Mouse (Mus musculus) stomach, postnatal 0 days (tissue): ENCODE data around the gene Cilp2. TPM values are rescaled to one million over a fixed set of nuclear protein-coding genes. Genes with fewer than 3 reads are reported as not detected.

ENCODE experiments used
- ATAC-seq: fragments of 200-750 bp; cut with Nextera tagmentation; 2 replicates; pipeline ENCODE4 v1.8.0; 2017; ENCODE audit not compliant: low FRiP score, low TSS enrichment
- DNase-seq: peaks from one replicate; pipeline ENCODE4 v3.0.0-alpha.2; 2016; ENCODE audit warnings: low spot score
- H3K27ac ChIP-seq: fragments of 300-500 bp; sonication (generic); replicated peaks from 2 replicates; pipeline ENCODE4 v1.5.1; 2014; ENCODE audit warnings: mild to moderate bottlenecking, control low read depth
- H3K27me3 ChIP-seq: fragments of 300-500 bp; sonication (generic); 2 replicates; pipeline ENCODE4 v1.6.1; 2014; ENCODE audit warnings: low read length; ENCODE audit not compliant: control insufficient read depth, insufficient read depth
- H3K36me3 ChIP-seq: fragments of 300-500 bp; sonication (generic); 2 replicates; pipeline ENCODE4 v1.6.1; 2014; ENCODE audit warnings: low read length, mixed read lengths; ENCODE audit not compliant: control insufficient read depth, insufficient read depth
- H3K4me1 ChIP-seq: fragments of 300-500 bp; sonication (generic); replicated peaks from 2 replicates; pipeline ENCODE4 v1.6.1; 2014; ENCODE audit warnings: antibody characterized with exemption; ENCODE audit not compliant: control insufficient read depth, insufficient read depth
- H3K4me2 ChIP-seq: fragments of 300-500 bp; sonication (generic); replicated peaks from 2 replicates; pipeline ENCODE4 v1.6.1; 2014; ENCODE audit warnings: low read depth, mild to moderate bottlenecking, control low read depth, moderate library complexity
- H3K4me3 ChIP-seq: fragments of 300-500 bp; sonication (generic); 2 replicates; pipeline ENCODE4 v1.5.1; 2014; ENCODE audit warnings: low read depth, low read length, control low read depth
- H3K9ac ChIP-seq: fragments of 300-500 bp; sonication (generic); 2 replicates; pipeline ENCODE4 v1.6.1; 2014; ENCODE audit warnings: mild to moderate bottlenecking, low read length, control low read depth, mixed read lengths
- H3K9me3 ChIP-seq: fragments of 300-500 bp; sonication (generic); 2 replicates; pipeline ENCODE4 v1.6.1; 2016; ENCODE audit warnings: low read length; ENCODE audit not compliant: control insufficient read depth
- CTCF ChIP-seq: IDR thresholded peaks from 2 replicates; pipeline ENCODE4 v1.5.1; 2016; ENCODE audit warnings: antibody characterized with exemption, low read depth, mild to moderate bottlenecking, moderate library complexity
- EP300 ChIP-seq: optimal IDR thresholded peaks from 2 replicates; pipeline ENCODE3; 2016; ENCODE audit warnings: antibody characterized with exemption
- WGBS: fragments of 180-500 bp; shearing (Covaris S2); extraction: QIAGEN DNeasy Blood & Tissue Kit; methylation state at CpG from one replicate; pipeline ENCODE4 v1.1.7; 2014; 5-methylcytosine and 5-hydroxymethylcytosine counted together
- polyA plus RNA-seq: library from polyadenylated mRNA; unstranded; fragments of >200 nt; fragmentation: Nextera tagmentation; extraction: Ambion mirVana; gene quantifications from 2 replicates; pipeline ENCODE4 v1.2.1, GENCODE M21; 2015

The Cilp2 gene
- polyA plus RNA-seq, 1 experiment from 2014 or later = 0.36 TPM

DNA sequence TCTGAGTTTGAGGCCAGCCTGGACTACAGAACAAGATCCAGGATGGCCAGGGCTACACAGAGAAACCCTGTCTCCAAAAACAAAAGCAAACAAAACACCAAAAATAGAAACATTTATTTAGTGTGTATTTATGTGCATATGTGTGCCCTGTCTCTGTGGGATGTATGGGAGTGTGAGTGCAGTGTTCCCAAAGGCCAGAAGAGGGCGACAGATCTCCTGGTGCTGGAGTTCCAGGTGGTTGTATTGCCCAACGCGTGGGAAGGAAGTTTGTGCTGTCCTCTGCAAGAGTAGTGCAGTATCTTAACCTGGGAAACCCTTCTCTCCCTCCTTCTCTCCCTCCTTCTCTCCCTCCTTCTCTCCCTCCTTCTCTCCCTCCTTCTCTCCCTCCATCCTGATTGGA, 37.6 kb downstream of the Cilp2 start:
- Histone ChIP-seq H3K4me3 (no peak overlapping the region), H3K27me3 (no peaks in the 10 kb centered on the region), H3K27ac (no peak overlapping the region), H3K4me1 (no peaks in the 10 kb centered on the region), H3K9ac (no peak overlapping the region), H3K36me3 (no peaks in the 10 kb centered on the region), H3K4me2 (no peak overlapping the region), H3K9me3 (no peaks in the 10 kb centered on the region)
- no peak for TF ChIP-seq EP300
- TF ChIP-seq CTCF = peak; percentile 62
- peak; percentile 51 for DNase-seq
- ATAC-seq = no peak
- 48% methylated on average over 3 of the region's 3 CpGs for WGBS

DNA sequence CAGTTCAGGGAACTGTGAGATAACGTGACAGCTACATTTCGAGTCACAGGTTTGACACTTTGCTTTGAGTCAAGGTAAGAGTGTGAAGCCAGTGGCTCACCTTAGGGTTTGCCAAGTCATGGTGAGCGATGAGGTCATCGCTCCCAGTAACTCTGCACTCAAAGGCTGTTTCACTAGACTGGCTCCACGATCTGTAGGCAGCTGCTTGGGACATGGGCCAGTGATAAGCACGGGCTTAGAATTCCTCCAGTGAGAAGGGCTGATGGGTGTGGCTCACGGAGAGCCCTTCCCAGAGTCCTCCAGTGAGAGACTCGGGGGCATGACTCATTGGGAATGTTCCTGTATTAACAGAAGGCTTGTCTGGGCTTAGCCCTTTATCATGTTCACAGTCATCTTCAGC, 38.5 kb downstream of the Cilp2 start:
- Histone ChIP-seq H3K9ac (no peak overlapping the region), H3K9me3 (no peaks in the 10 kb centered on the region), H3K27me3 (no peaks in the 10 kb centered on the region), H3K4me3 (no peak overlapping the region), H3K4me1 (no peaks in the 10 kb centered on the region), H3K27ac (peak overlapping the region; percentile 80), H3K4me2 (no peak overlapping the region), H3K36me3 (no peaks in the 10 kb centered on the region)
- DNase-seq = peak; percentile 81
- 45% methylated on average over 8 of the region's 8 CpGs for WGBS
- TF ChIP-seq EP300 = no peak
- no peak for TF ChIP-seq CTCF
- ATAC-seq = peak; percentile 96

DNA sequence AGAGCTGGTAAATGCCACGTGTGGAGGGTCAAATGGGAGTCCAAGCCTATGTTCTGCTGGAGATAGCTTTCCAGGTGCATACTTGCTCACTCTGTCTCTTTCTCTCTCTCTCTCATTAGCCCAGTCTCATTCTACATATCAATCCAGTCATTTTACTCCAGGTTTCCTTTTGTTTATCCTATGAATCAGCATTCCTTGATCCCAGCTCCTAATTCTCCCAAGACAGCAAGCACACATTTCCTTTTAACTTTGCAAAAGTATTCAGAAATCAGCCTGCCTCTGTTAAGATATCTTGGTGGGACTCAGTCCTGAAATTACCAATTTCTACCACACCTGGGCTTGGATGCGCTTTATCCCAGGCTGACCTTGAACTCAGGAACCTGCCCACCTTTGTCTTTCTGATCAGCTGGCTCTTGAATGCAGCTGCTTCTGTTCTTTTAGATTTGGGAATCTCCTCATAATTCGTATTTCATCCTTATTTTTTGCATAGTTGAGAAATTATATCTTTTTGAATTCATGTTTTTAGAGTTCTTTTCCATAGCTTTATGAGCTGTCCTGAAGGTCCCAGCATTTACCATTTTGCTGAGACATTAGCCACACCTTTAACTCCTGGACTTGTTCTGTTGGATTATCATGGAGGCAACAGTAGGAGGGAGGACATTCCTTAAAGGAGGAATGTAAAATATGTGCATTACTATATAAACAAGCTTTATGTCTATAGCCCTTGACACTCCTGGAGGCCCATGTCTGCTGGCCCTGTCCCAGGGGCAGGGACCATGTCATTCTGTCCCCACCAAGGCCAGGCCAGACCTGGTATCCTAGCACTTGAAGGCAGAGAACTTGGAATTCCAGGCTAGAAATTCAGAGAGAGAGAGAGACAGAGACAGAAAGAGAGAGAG, 40.1 kb downstream of the Cilp2 start:
- Histone ChIP-seq H3K9ac (no peak overlapping the region), H3K27me3 (no peaks in the 10 kb centered on the region), H3K4me3 (no peak overlapping the region), H3K36me3 (no peaks in the 10 kb centered on the region), H3K9me3 (no peaks in the 10 kb centered on the region), H3K4me2 (no peak overlapping the region), H3K27ac (no peak overlapping the region), H3K4me1 (no peaks in the 10 kb centered on the region)
- no peak for DNase-seq
- no peak for TF ChIP-seq EP300
- TF ChIP-seq CTCF = no peak
- no peak for ATAC-seq
- WGBS = 71% methylated on average over 3 of the region's 3 CpGs

DNA sequence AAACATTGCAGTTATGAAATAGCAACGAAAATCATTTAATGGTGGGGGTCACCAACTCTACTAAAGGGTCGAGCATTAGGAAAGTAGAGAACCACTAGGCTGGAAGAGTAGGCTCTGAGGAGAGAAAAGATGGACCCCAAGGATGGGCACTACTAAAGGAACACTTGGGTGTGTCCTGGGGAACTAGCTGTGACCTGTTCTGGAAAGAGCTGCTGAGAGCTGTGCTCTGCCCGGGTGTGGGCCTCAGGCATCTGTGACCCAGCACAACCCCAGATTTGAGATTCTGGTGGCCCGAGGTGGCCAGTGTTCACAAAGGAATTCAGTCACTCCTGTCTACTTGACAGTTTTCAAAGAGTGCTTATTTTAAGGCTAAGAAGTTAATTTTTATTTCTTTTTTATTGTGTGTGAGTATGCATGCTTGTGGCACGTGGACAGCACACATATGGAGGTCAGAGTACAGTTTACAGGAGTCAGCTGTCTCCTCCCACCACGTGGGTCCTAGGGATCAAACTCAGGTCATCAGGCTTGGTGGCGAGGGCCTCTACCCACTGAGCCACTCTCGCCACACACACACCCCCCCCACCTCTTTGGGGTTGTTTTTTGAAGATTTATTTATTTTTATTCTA, 50.3 kb downstream of the Cilp2 start:
- Histone ChIP-seq H3K9me3 (no peaks in the 10 kb centered on the region), H3K27me3 (no peaks in the 10 kb centered on the region), H3K4me1 (no peaks in the 10 kb centered on the region), H3K9ac (no peak overlapping the region), H3K27ac (no peak overlapping the region), H3K4me3 (no peak overlapping the region), H3K36me3 (no peaks in the 10 kb centered on the region), H3K4me2 (no peak overlapping the region)
- peak; percentile 73 for ATAC-seq
- no peak for TF ChIP-seq EP300
- peak; percentile 55 for DNase-seq
- WGBS = 50% methylated on average over 8 of the region's 8 CpGs

DNA sequence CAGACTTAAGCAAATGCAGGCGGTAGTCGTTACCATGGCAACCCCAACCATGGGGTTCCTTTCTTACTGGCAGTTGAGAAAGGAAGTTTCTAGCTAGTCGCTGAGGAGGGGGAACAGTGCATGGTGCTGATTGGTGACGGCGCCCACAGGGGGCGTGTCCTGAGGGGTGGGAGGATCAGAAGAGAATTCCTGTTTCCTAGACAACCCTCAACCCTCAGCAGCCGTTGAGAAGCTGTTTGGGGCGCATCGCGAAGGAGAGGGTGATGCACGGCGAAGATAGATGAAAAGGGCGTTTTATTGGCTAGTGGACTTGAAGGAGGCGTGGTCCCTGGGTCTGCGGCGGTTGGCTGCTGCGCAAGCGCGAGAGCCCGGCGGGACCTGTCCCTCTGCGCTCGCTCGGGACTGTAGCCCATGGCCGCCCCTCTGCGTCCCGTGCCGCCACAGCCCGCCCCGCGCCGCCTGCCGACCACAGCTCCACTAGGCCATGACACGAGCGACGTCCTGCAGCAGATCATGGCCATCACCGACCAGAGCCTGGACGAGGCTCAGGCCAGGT, 55.1 kb downstream of the Cilp2 start, which contains the start of gene Pbx4:
TSS of gene Pbx4 (plus strand) at position 194 of the 556 bp plus-strand sequence.
- Histone ChIP-seq H3K9ac (peak within 1 kb of the TSS; percentile 50), H3K27me3 (no peaks in the 10 kb centered on the region), H3K27ac (no peak within 1 kb of the TSS), H3K4me1 (no peaks in the 10 kb centered on the region), H3K9me3 (no peaks in the 10 kb centered on the region), H3K36me3 (no peaks in the 10 kb centered on the region), H3K4me2 (peak within 1 kb of the TSS; percentile 93), H3K4me3 (peak within 1 kb of the TSS; percentile 51)
- 0% methylated on average over 38 of the region's 38 CpGs for WGBS
- DNase-seq (peak; percentile 74), ATAC-seq (peak; percentile 88)
- TF ChIP-seq EP300 = no peak
- peak; percentile 54 for TF ChIP-seq CTCF

Other genes with a start within 250 kb of the Cilp2 start
- gene Zfp964, start 233.2 kb downstream of the Cilp2 start, polyA plus RNA-seq = 0.57 and 0.61 TPM in 2 replicates
- 11.1 and 12.3 TPM in 2 replicates for gene Zfp869, start 177.0 kb downstream of the Cilp2 start, polyA plus RNA-seq
- 2.8 and 3.3 TPM in 2 replicates for gene Zfp963, start 137.7 kb downstream of the Cilp2 start, polyA plus RNA-seq
- gene Gm20422, start 112.8 kb downstream of the Cilp2 start, polyA plus RNA-seq = 0.34 and 0.39 TPM in 2 replicates
- 19.4 and 21.5 TPM in 2 replicates for gene Atp13a1, start 96.5 kb downstream of the Cilp2 start, polyA plus RNA-seq
- 8.4 and 9.0 TPM in 2 replicates for gene Zfp866, start 96.5 kb downstream of the Cilp2 start, polyA plus RNA-seq
- gene Gmip, start 79.0 kb downstream of the Cilp2 start, polyA plus RNA-seq = 5.8 and 6.0 TPM in 2 replicates
- gene Lpar2, start 65.3 kb downstream of the Cilp2 start, polyA plus RNA-seq = 0.24 and 0.28 TPM in 2 replicates
- gene Pbx4, start 55.2 kb downstream of the Cilp2 start, polyA plus RNA-seq = 4.9 and 5.1 TPM in 2 replicates
- gene Tssk6, start 14.5 kb upstream of the Cilp2 start, polyA plus RNA-seq = 2.1 and 2.7 TPM in 2 replicates
- gene Ndufa13, start 14.9 kb upstream of the Cilp2 start, polyA plus RNA-seq = 199 and 205 TPM in 2 replicates
- 1.6 and 2.7 TPM in 2 replicates for gene Yjefn3, start 15.0 kb upstream of the Cilp2 start, polyA plus RNA-seq
- gene Gatad2a, start 108.7 kb upstream of the Cilp2 start, polyA plus RNA-seq = 32.4 and 36.4 TPM in 2 replicates
- 22.4 and 24.4 TPM in 2 replicates for gene Mau2, start 155.0 kb upstream of the Cilp2 start, polyA plus RNA-seq
- 21.2 and 22.0 TPM in 2 replicates for gene Sugp1, start 155.1 kb upstream of the Cilp2 start, polyA plus RNA-seq
- 1.0 and 1.5 TPM in 2 replicates for gene Tm6sf2, start 185.2 kb upstream of the Cilp2 start, polyA plus RNA-seq
- 0.02 and 0.10 TPM in 2 replicates for gene Hapln4, start 195.8 kb upstream of the Cilp2 start, polyA plus RNA-seq
- 0.17 and 0.27 TPM in 2 replicates for gene Ncan, start 233.2 kb upstream of the Cilp2 start, polyA plus RNA-seq
- gene Nr2c2ap, start 243.6 kb upstream of the Cilp2 start, polyA plus RNA-seq = 31.9 and 33.6 TPM in 2 replicates